Mouse (Mus musculus) granulocyte monocyte progenitor cell, adult 5-6 weeks (primary cell): ENCODE data around the gene Gm3336. TPM values are rescaled to one million over a fixed set of nuclear protein-coding genes. Genes with fewer than 3 reads are reported as not detected.

Source experiments
- total RNA-seq, 2 experiments: library from RNA; stranded (forward) in 1 of 2; stranded (reverse) in 1 of 2; fragments of 200-712, 200-1000 nt in 1 of 2; fragments of >200 nt in 1 of 2; fragmentation: Nextera tagmentation in 1 of 2; gene quantifications; 2 replicates each; pipeline ENCODE4 v1.2.3; 2014 to 2017

Gm3336 gene
- total RNA-seq, 2 experiments from 2014 or later: not detected

Other genes with a start within 250 kb of the Gm3336 start
- 2.1 and 4.4 TPM in 2 replicates for gene Klhl26, start 241.6 kb upstream of the Gm3336 start, total RNA-seq (2014; fragmentation: Nextera tagmentation)
- 4.0 and 4.1 TPM in 2 replicates for gene Klhl26, start 241.6 kb upstream of the Gm3336 start, total RNA-seq (2017)
- gene Tmem59l, start 231.2 kb upstream of the Gm3336 start, total RNA-seq (2014; fragmentation: Nextera tagmentation): not detected in 2 replicates
- not detected in 2 replicates for gene Tmem59l, start 231.2 kb upstream of the Gm3336 start, total RNA-seq (2017)
- not detected in 2 replicates for gene Crlf1, start 225.4 kb upstream of the Gm3336 start, total RNA-seq (2014; fragmentation: Nextera tagmentation)
- not detected in 2 replicates for gene Crlf1, start 225.4 kb upstream of the Gm3336 start, total RNA-seq (2017)
- gene Rex1bd, start 211.8 kb upstream of the Gm3336 start, total RNA-seq (2014; fragmentation: Nextera tagmentation): 21.7 and 30.2 TPM in 2 replicates
- 33.4 and 64.9 TPM in 2 replicates for gene Rex1bd, start 211.8 kb upstream of the Gm3336 start, total RNA-seq (2017)
- gene Uba52, start 207.7 kb upstream of the Gm3336 start, total RNA-seq (2014; fragmentation: Nextera tagmentation): 2,675 and 2,799 TPM in 2 replicates
- 3,231 and 3,572 TPM in 2 replicates for gene Uba52, start 207.7 kb upstream of the Gm3336 start, total RNA-seq (2017)
- gene Fkbp8, start 190.8 kb upstream of the Gm3336 start, total RNA-seq (2014; fragmentation: Nextera tagmentation): 113 and 149 TPM in 2 replicates
- gene Fkbp8, start 190.8 kb upstream of the Gm3336 start, total RNA-seq (2017): 107 and 118 TPM in 2 replicates
- 83.7 and 84.5 TPM in 2 replicates for gene Kxd1, start 190.6 kb upstream of the Gm3336 start, total RNA-seq (2014; fragmentation: Nextera tagmentation)
- 68.7 and 74.4 TPM in 2 replicates for gene Kxd1, start 190.6 kb upstream of the Gm3336 start, total RNA-seq (2017)
- gene Ell, start 179.1 kb upstream of the Gm3336 start, total RNA-seq (2014; fragmentation: Nextera tagmentation): 11.7 and 13.6 TPM in 2 replicates
- 5.5 and 5.7 TPM in 2 replicates for gene Ell, start 179.1 kb upstream of the Gm3336 start, total RNA-seq (2017)
- gene Isyna1, start 124.2 kb upstream of the Gm3336 start, total RNA-seq (2014; fragmentation: Nextera tagmentation): 30.8 and 66.6 TPM in 2 replicates
- gene Isyna1, start 124.2 kb upstream of the Gm3336 start, total RNA-seq (2017): 35.2 and 38.6 TPM in 2 replicates
- 53.8 and 75.4 TPM in 2 replicates for gene Ssbp4, start 109.7 kb upstream of the Gm3336 start, total RNA-seq (2014; fragmentation: Nextera tagmentation)
- gene Ssbp4, start 109.7 kb upstream of the Gm3336 start, total RNA-seq (2017): 35.2 and 87.9 TPM in 2 replicates
- 2.9 and 5.2 TPM in 2 replicates for gene Lrrc25, start 102.4 kb upstream of the Gm3336 start, total RNA-seq (2014; fragmentation: Nextera tagmentation)
- 1.1 and 3.1 TPM in 2 replicates for gene Lrrc25, start 102.4 kb upstream of the Gm3336 start, total RNA-seq (2017)
- not detected in 2 replicates for gene Gdf15, start 86.1 kb upstream of the Gm3336 start, total RNA-seq (2014; fragmentation: Nextera tagmentation)
- 0.67 TPM in 1 of 2 replicates, not detected in the other for gene Gdf15, start 86.1 kb upstream of the Gm3336 start, total RNA-seq (2017)
- 8.5 and 31.0 TPM in 2 replicates for gene Pgpep1, start 58.2 kb upstream of the Gm3336 start, total RNA-seq (2014; fragmentation: Nextera tagmentation)
- gene Pgpep1, start 58.2 kb upstream of the Gm3336 start, total RNA-seq (2017): 6.5 and 6.9 TPM in 2 replicates
- 187 and 226 TPM in 2 replicates for gene Lsm4, start 45.3 kb upstream of the Gm3336 start, total RNA-seq (2014; fragmentation: Nextera tagmentation)
- gene Lsm4, start 45.3 kb upstream of the Gm3336 start, total RNA-seq (2017): 247 and 312 TPM in 2 replicates
- gene Jund, start 19.6 kb upstream of the Gm3336 start, total RNA-seq (2014; fragmentation: Nextera tagmentation): 7.7 and 12.3 TPM in 2 replicates
- 24.6 and 27.0 TPM in 2 replicates for gene Jund, start 19.6 kb upstream of the Gm3336 start, total RNA-seq (2017)
- not detected in 2 replicates for gene Iqcn, start 15.1 kb upstream of the Gm3336 start, total RNA-seq (2014; fragmentation: Nextera tagmentation)
- gene Iqcn, start 15.1 kb upstream of the Gm3336 start, total RNA-seq (2017): not detected in 2 replicates
- not detected in 2 replicates for gene Pde4c, start 5.2 kb downstream of the Gm3336 start, total RNA-seq (2014; fragmentation: Nextera tagmentation)
- gene Pde4c, start 5.2 kb downstream of the Gm3336 start, total RNA-seq (2017): not detected in 2 replicates
- 5.5 and 10.8 TPM in 2 replicates for gene Rab3a, start 36.1 kb downstream of the Gm3336 start, total RNA-seq (2014; fragmentation: Nextera tagmentation)
- gene Rab3a, start 36.1 kb downstream of the Gm3336 start, total RNA-seq (2017): 0.34 and 1.6 TPM in 2 replicates
- gene Mpv17l2, start 42.4 kb downstream of the Gm3336 start, total RNA-seq (2014; fragmentation: Nextera tagmentation): 28.6 and 41.1 TPM in 2 replicates
- 9.0 and 9.3 TPM in 2 replicates for gene Mpv17l2, start 42.4 kb downstream of the Gm3336 start, total RNA-seq (2017)
- gene Pik3r2, start 58.2 kb downstream of the Gm3336 start, total RNA-seq (2014; fragmentation: Nextera tagmentation): 6.6 and 14.0 TPM in 2 replicates
- 12.1 and 16.6 TPM in 2 replicates for gene Pik3r2, start 58.2 kb downstream of the Gm3336 start, total RNA-seq (2017)
- 74.8 and 78.5 TPM in 2 replicates for gene Mast3, start 86.5 kb downstream of the Gm3336 start, total RNA-seq (2014; fragmentation: Nextera tagmentation)
- 12.4 and 12.5 TPM in 2 replicates for gene Mast3, start 86.5 kb downstream of the Gm3336 start, total RNA-seq (2017)
- gene Il12rb1, start 89.9 kb downstream of the Gm3336 start, total RNA-seq (2014; fragmentation: Nextera tagmentation): 0.24 and 0.62 TPM in 2 replicates
- gene Il12rb1, start 89.9 kb downstream of the Gm3336 start, total RNA-seq (2017): 0.52 and 1.4 TPM in 2 replicates
- 5.0 and 16.1 TPM in 2 replicates for gene Arrdc2, start 121.2 kb downstream of the Gm3336 start, total RNA-seq (2014; fragmentation: Nextera tagmentation)
- 4.7 and 8.7 TPM in 2 replicates for gene Arrdc2, start 121.2 kb downstream of the Gm3336 start, total RNA-seq (2017)
- 0.30 and 0.49 TPM in 2 replicates for gene Kcnn1, start 144.7 kb downstream of the Gm3336 start, total RNA-seq (2014; fragmentation: Nextera tagmentation)
- 0.90 and 3.5 TPM in 2 replicates for gene Kcnn1, start 144.7 kb downstream of the Gm3336 start, total RNA-seq (2017)
- 19.4 and 22.3 TPM in 2 replicates for gene Ccdc124, start 155.4 kb downstream of the Gm3336 start, total RNA-seq (2014; fragmentation: Nextera tagmentation)
- 35.9 and 38.9 TPM in 2 replicates for gene Ccdc124, start 155.4 kb downstream of the Gm3336 start, total RNA-seq (2017)
- not detected in 2 replicates for gene Slc5a5, start 174.2 kb downstream of the Gm3336 start, total RNA-seq (2014; fragmentation: Nextera tagmentation)
- gene Slc5a5, start 174.2 kb downstream of the Gm3336 start, total RNA-seq (2017): 0.15 TPM in 1 of 2 replicates, not detected in the other
- gene Rpl18a, start 178.9 kb downstream of the Gm3336 start, total RNA-seq (2014; fragmentation: Nextera tagmentation): 5,658 and 6,549 TPM in 2 replicates
- 2,742 and 3,425 TPM in 2 replicates for gene Rpl18a, start 178.9 kb downstream of the Gm3336 start, total RNA-seq (2017)
- 12.1 and 24.0 TPM in 2 replicates for gene Map1s, start 187.4 kb downstream of the Gm3336 start, total RNA-seq (2014; fragmentation: Nextera tagmentation)
- gene Map1s, start 187.4 kb downstream of the Gm3336 start, total RNA-seq (2017): 7.4 and 7.6 TPM in 2 replicates